Mouse (Mus musculus) bone marrow macrophage, adult 2 months (primary cell): Measurements from ENCODE around the gene Rcl1.

Experiments
- CTCF ChIP-seq: IDR thresholded peaks from 2 replicates; pipeline ENCODE4 v1.5.1; 2012; ENCODE audit warnings: low read depth, mild to moderate bottlenecking, low read length, moderate library complexity
- POLR2A ChIP-seq: IDR thresholded peaks from 2 replicates; pipeline ENCODE4 v1.6.1; 2012; ENCODE audit warnings: mild to moderate bottlenecking, low read depth, low read length, borderline replicate concordance

GRCm38 (mm10) chr19:29092194-29092593, 9.0 kb upstream of the Rcl1 start:
- TF ChIP-seq CTCF (no peak), POLR2A (no peak)
